Comparison of ENCODE assay signal across 12 mouse cellular contexts in genomic region chr8:121118634-121119420, GRCm38 (mm10). TPM values are rescaled to one million over a fixed set of nuclear protein-coding genes. Genes with fewer than 3 reads are reported as not detected.
A peak's percentile ranks its signal among the peaks of the same experiment; 100 is the strongest.
DNase-seq lines count a peak whose midpoint lies in the region; ATAC-seq lines count a peak whose summit lies in the region.
"Had no signal": no experiment of that assay in that cellular context is flagged by ENCODE, and none has a peak within 500 bp of the region (broad histone marks: within the 10 kb centered on the region; RNA-seq: fewer than 3 reads in every experiment).

No protein-coding gene starts in this region.

- peaks cover 24% of the 10 kb centered on the region for H3K4me1 ChIP-seq in kidney, embryonic 14.5 days (ENCODE audit: control insufficient read depth, insufficient read depth, low read length)
- peaks cover 5% of the 10 kb centered on the region for H3K4me1 ChIP-seq in embryonic facial prominence, embryonic 11.5 days (ENCODE audit: control insufficient read depth, insufficient read depth, low read length)
- peaks cover 50% of the 10 kb centered on the region for H3K4me1 ChIP-seq in limb, embryonic 13.5 days

- peak overlapping the region; percentile 57 for H3K4me2 ChIP-seq in kidney, embryonic 14.5 days (replicated peaks; ENCODE audit: low read depth, low read length)
- peak overlapping the region; percentile 88 for H3K4me2 ChIP-seq in embryonic facial prominence, embryonic 11.5 days (ENCODE audit: low read depth, low read length)
- peak overlapping the region; percentile 90 for H3K4me2 ChIP-seq in limb, embryonic 13.5 days (replicated peaks)

- peak; percentile 60 for DNase-seq in embryo, embryonic 10.5 days (ENCODE audit: low spot score)
- no peak for DNase-seq in embryo, embryonic 10 days (ENCODE audit: low spot score)
- no peak for DNase-seq in kidney, postnatal 10 days
- DNase-seq in embryonic facial prominence, embryonic 11.5 days (ENCODE audit: low spot score), result peak; percentile 43
- no peak for DNase-seq in right cerebral cortex, postnatal 10 days (ENCODE audit: low spot score in 2 of 2)
- DNase-seq in frontal cortex, postnatal 10 days (ENCODE audit: low spot score in 2 of 2), result no peak
- DNase-seq: adrenal gland, postnatal 36 days; cerebellum, postnatal 25 days; gastrocnemius, postnatal 36 days; lung, postnatal 36 days had no signal

- H3K4me3 ChIP-seq in kidney, embryonic 14.5 days (ENCODE audit: low read length), result peak overlapping the region; percentile 92
- peak overlapping the region; percentile 67 for H3K4me3 ChIP-seq in embryonic facial prominence, embryonic 11.5 days (ENCODE audit: low read depth, low read length)
- peak overlapping the region; percentile 68 for H3K4me3 ChIP-seq in limb, embryonic 13.5 days

- peaks cover 41% of the 10 kb centered on the region for H3K36me3 ChIP-seq in kidney, embryonic 14.5 days (ENCODE audit: control insufficient read depth, insufficient read depth, low read length)
- H3K36me3 ChIP-seq in embryonic facial prominence, embryonic 11.5 days (replicated peaks; ENCODE audit: control insufficient read depth, insufficient read depth, low read depth, low read length), result no peaks in the 10 kb centered on the region
- no peaks in the 10 kb centered on the region; the same call in 1 of the 2 replicates for H3K36me3 ChIP-seq in limb, embryonic 13.5 days

- no peaks in the 10 kb centered on the region for H3K9me3 ChIP-seq in kidney, embryonic 14.5 days (ENCODE audit: control insufficient read depth, low read length)
- no peaks in the 10 kb centered on the region for H3K9me3 ChIP-seq in embryonic facial prominence, embryonic 11.5 days (replicated peaks; ENCODE audit: control insufficient read depth, low read length)
- H3K9me3 ChIP-seq in limb, embryonic 13.5 days, result no peaks in the 10 kb centered on the region

- H3K27ac ChIP-seq in kidney, embryonic 14.5 days (ENCODE audit: low read depth, low read length), result peak overlapping the region; percentile 100
- H3K27ac ChIP-seq in embryonic facial prominence, embryonic 11.5 days (replicated peaks; ENCODE audit: low read depth, low read length), result no peak overlapping the region
- H3K27ac ChIP-seq in limb, embryonic 13.5 days, result no peak overlapping the region

- H3K9ac ChIP-seq in kidney, embryonic 14.5 days (ENCODE audit: low read depth, low read length), result peak overlapping the region; percentile 98
- H3K9ac ChIP-seq in embryonic facial prominence, embryonic 11.5 days (replicated peaks; ENCODE audit: low read length), result peak overlapping the region; percentile 68
- H3K9ac ChIP-seq in limb, embryonic 13.5 days, result peak overlapping the region; percentile 80

- ATAC-seq in kidney, embryonic 14.5 days (ENCODE audit: low FRiP score, low TSS enrichment), result no peak
- ATAC-seq in embryonic facial prominence, embryonic 11.5 days (replicated peaks; ENCODE audit: insufficient number of reproducible peaks, low FRiP score, low TSS enrichment, low read depth), result no peak
- ATAC-seq in limb, embryonic 13.5 days (ENCODE audit: low FRiP score, low read depth), result no peak

- H3K27me3 ChIP-seq in kidney, embryonic 14.5 days (ENCODE audit: control insufficient read depth, insufficient read depth, low read length), result peaks cover 12% of the 10 kb centered on the region
- H3K27me3 ChIP-seq in embryonic facial prominence, embryonic 11.5 days (ENCODE audit: control insufficient read depth, insufficient read depth, low read length), result peaks cover 68% of the 10 kb centered on the region
- H3K27me3 ChIP-seq in limb, embryonic 13.5 days, result peaks cover 93% of the 10 kb centered on the region

- 2% methylated on average over 18 of the region's 18 CpGs for WGBS in kidney, embryonic 14.5 days
- WGBS in embryonic facial prominence, embryonic 11.5 days, result 1% methylated on average over 18 of the region's 18 CpGs
- WGBS in limb, embryonic 13.5 days, result 2% methylated on average over 18 of the region's 18 CpGs

RNA-seq across cellular contexts. Expression of gene Foxc2, which starts 2.9 kb away (rescaled TPM):
- 48.3 and 52.3 TPM in 2 replicates for polyA plus RNA-seq in kidney, embryonic 14.5 days (2014; fragmentation: Nextera tagmentation; extraction: Ambion mirVana)
- 15.1 and 15.7 TPM in 2 replicates for polyA plus RNA-seq in embryonic facial prominence, embryonic 11.5 days (2014; fragmentation: Nextera tagmentation; extraction: Ambion mirVana)
- 7.5 and 8.3 TPM in 2 replicates for polyA plus RNA-seq in limb, embryonic 13.5 days (2015; fragmentation: Nextera tagmentation; extraction: Ambion mirVana)

RNA-seq across cellular contexts. Expression of gene Foxl1, which starts 8.9 kb away (rescaled TPM):
- 6.6 and 7.1 TPM in 2 replicates for polyA plus RNA-seq in kidney, embryonic 14.5 days (2014; fragmentation: Nextera tagmentation; extraction: Ambion mirVana)
- polyA plus RNA-seq in embryonic facial prominence, embryonic 11.5 days (2014; fragmentation: Nextera tagmentation; extraction: Ambion mirVana), result 4.4 and 4.7 TPM in 2 replicates
- 0.15 and 0.18 TPM in 2 replicates for polyA plus RNA-seq in limb, embryonic 13.5 days (2015; fragmentation: Nextera tagmentation; extraction: Ambion mirVana)

RNA-seq across cellular contexts. Expression of gene Mthfsd, which starts 10.6 kb away (rescaled TPM):
- polyA plus RNA-seq in kidney, embryonic 14.5 days (2014; fragmentation: Nextera tagmentation; extraction: Ambion mirVana), result 67.0 and 72.8 TPM in 2 replicates
- 50.0 and 52.5 TPM in 2 replicates for polyA plus RNA-seq in embryonic facial prominence, embryonic 11.5 days (2014; fragmentation: Nextera tagmentation; extraction: Ambion mirVana)
- 65.4 and 76.9 TPM in 2 replicates for polyA plus RNA-seq in limb, embryonic 13.5 days (2015; fragmentation: Nextera tagmentation; extraction: Ambion mirVana)

RNA-seq across cellular contexts. Expression of gene Foxf1, which starts 34.6 kb away (rescaled TPM):
- 0.74 and 0.93 TPM in 2 replicates for polyA plus RNA-seq in kidney, embryonic 14.5 days (2014; fragmentation: Nextera tagmentation; extraction: Ambion mirVana)
- polyA plus RNA-seq in embryonic facial prominence, embryonic 11.5 days (2014; fragmentation: Nextera tagmentation; extraction: Ambion mirVana), result 19.6 and 24.5 TPM in 2 replicates
- polyA plus RNA-seq in limb, embryonic 13.5 days (2015; fragmentation: Nextera tagmentation; extraction: Ambion mirVana), result 0.43 and 0.86 TPM in 2 replicates

Comparison
In these comparisons a context has a peak if more than half of its experiments do, and no peak if none do; other contexts are left out.
1. DNase-seq: peak in embryo, embryonic 10.5 days (single experiment) and embryonic facial prominence, embryonic 11.5 days (single experiment); none in embryo, embryonic 10 days (single experiment), kidney, postnatal 10 days (single experiment), right cerebral cortex, postnatal 10 days (0 of 2) and frontal cortex, postnatal 10 days (0 of 2).
2. Peak in every context shown above with its lines, with median percentiles within 50 percentile points of each other: H3K4me2 ChIP-seq, H3K4me3 ChIP-seq and H3K9ac ChIP-seq.